17 mouse cellular contexts compared by ENCODE assay signal in genomic region chr11:112860797-112861196, GRCm38 (mm10).
DNase-seq lines count a peak whose midpoint lies in the region; ATAC-seq lines count a peak whose summit lies in the region.
"Had no signal": no experiment of that assay in that cellular context is flagged by ENCODE, and none has a peak within 500 bp of the region (broad histone marks: within the 10 kb centered on the region; RNA-seq: fewer than 3 reads in every experiment).

No protein-coding gene starts in this region.

- no peak overlapping the region for H3K4me3 ChIP-seq in hindbrain, embryonic 12.5 days
- H3K4me3 ChIP-seq in midbrain, embryonic 14.5 days (replicated peaks; ENCODE audit: low read depth, low read length): no peak overlapping the region
- no peak overlapping the region for H3K4me3 ChIP-seq in intestine, embryonic 15.5 days (replicated peaks)
- H3K4me3 ChIP-seq: embryonic facial prominence, embryonic 15.5 days; heart, embryonic 13.5 days; limb, embryonic 15.5 days had no signal

- H3K9ac ChIP-seq in hindbrain, embryonic 12.5 days: no peak overlapping the region
- H3K9ac ChIP-seq in midbrain, embryonic 14.5 days (replicated peaks; ENCODE audit: low read length): peak overlapping the region; percentile 9; the same call in 1 of the 2 replicates
- H3K9ac ChIP-seq in intestine, embryonic 15.5 days: no peak overlapping the region
- H3K9ac ChIP-seq: embryonic facial prominence, embryonic 15.5 days; heart, embryonic 13.5 days; limb, embryonic 15.5 days had no signal

- peaks cover 3% of the 10 kb centered on the region; the same call in 1 of the 2 replicates for H3K27me3 ChIP-seq in hindbrain, embryonic 12.5 days
- no peaks in the 10 kb centered on the region for H3K27me3 ChIP-seq in midbrain, embryonic 14.5 days (ENCODE audit: control insufficient read depth, insufficient read depth, low read length)
- no peaks in the 10 kb centered on the region for H3K27me3 ChIP-seq in intestine, embryonic 15.5 days (replicated peaks)
- H3K27me3 ChIP-seq: embryonic facial prominence, embryonic 15.5 days; limb, embryonic 15.5 days had no signal

- peak overlapping the region; percentile 69 for H3K27ac ChIP-seq in hindbrain, embryonic 12.5 days
- peak overlapping the region; percentile 38 for H3K27ac ChIP-seq in midbrain, embryonic 14.5 days (replicated peaks; ENCODE audit: low read depth, low read length)
- no peak overlapping the region for H3K27ac ChIP-seq in intestine, embryonic 15.5 days
- H3K27ac ChIP-seq: embryonic facial prominence, embryonic 15.5 days; heart, embryonic 13.5 days; limb, embryonic 15.5 days; stomach, postnatal 0 days had no signal

- peak; percentile 95 for ATAC-seq in hindbrain, embryonic 12.5 days (ENCODE audit: low FRiP score)
- ATAC-seq in midbrain, embryonic 14.5 days (ENCODE audit: low FRiP score, low TSS enrichment): peak; percentile 82
- ATAC-seq in intestine, embryonic 15.5 days: no peak
- ATAC-seq: activated CD4-positive, CD25-positive, alpha-beta regulatory T cell, adult 4 months; intestine, postnatal 0 days; lung, postnatal 0 days had no signal

- 8% methylated on average over 11 of the region's 11 CpGs for WGBS in hindbrain, embryonic 12.5 days
- 5% methylated on average over 11 of the region's 11 CpGs for WGBS in midbrain, embryonic 14.5 days
- WGBS in intestine, embryonic 15.5 days: 44% methylated on average over 11 of the region's 11 CpGs

- H3K36me3 ChIP-seq in hindbrain, embryonic 12.5 days: no peaks in the 10 kb centered on the region
- H3K36me3 ChIP-seq in midbrain, embryonic 14.5 days (ENCODE audit: control insufficient read depth, insufficient read depth, low read length): no peaks in the 10 kb centered on the region
- no peaks in the 10 kb centered on the region for H3K36me3 ChIP-seq in intestine, embryonic 15.5 days
- H3K36me3 ChIP-seq: embryonic facial prominence, embryonic 15.5 days; heart, embryonic 13.5 days; limb, embryonic 15.5 days had no signal

- H3K4me2 ChIP-seq in hindbrain, embryonic 12.5 days (replicated peaks): peak overlapping the region; percentile 15
- H3K4me2 ChIP-seq in midbrain, embryonic 14.5 days (ENCODE audit: low read length): peak overlapping the region; percentile 5; the same call in 1 of the 2 replicates
- H3K4me2 ChIP-seq in intestine, embryonic 15.5 days (replicated peaks): no peak overlapping the region
- H3K4me2 ChIP-seq: embryonic facial prominence, embryonic 15.5 days; heart, embryonic 13.5 days; limb, embryonic 15.5 days had no signal

- peaks cover 26% of the 10 kb centered on the region for H3K4me1 ChIP-seq in hindbrain, embryonic 12.5 days
- H3K4me1 ChIP-seq in midbrain, embryonic 14.5 days (ENCODE audit: control insufficient read depth, insufficient read depth, low read length): peaks cover 13% of the 10 kb centered on the region
- H3K4me1 ChIP-seq in intestine, embryonic 15.5 days (replicated peaks): no peaks in the 10 kb centered on the region
- H3K4me1 ChIP-seq: embryonic facial prominence, embryonic 15.5 days; heart, embryonic 13.5 days had no signal

- peak; percentile 35 to 41 for DNase-seq in right cerebral cortex, postnatal 10 days (ENCODE audit: low spot score in 2 of 2)
- DNase-seq in right cerebral cortex, postnatal 14 days: no peak
- DNase-seq in midbrain, embryonic 14.5 days: peak; percentile 75
- DNase-seq in kidney, adult 11 months: no peak
- no peak for DNase-seq in adrenal gland, postnatal 10 days
- DNase-seq in thymus, postnatal 25 days: no peak
- DNase-seq: B cell, adult 2 months; right cerebral cortex, adult 18-20 months had no signal

- 0 out of 2 replicates have a peak, but pooled peaks cover 3% of the 10 kb centered on the region for H3K9me3 ChIP-seq in hindbrain, embryonic 12.5 days (replicated peaks)
- H3K9me3 ChIP-seq in midbrain, embryonic 14.5 days (ENCODE audit: control insufficient read depth, low read length): 0 out of 2 replicates have a peak, but pooled peaks cover 6% of the 10 kb centered on the region
- H3K9me3 ChIP-seq in intestine, embryonic 15.5 days: no peaks in the 10 kb centered on the region
- H3K9me3 ChIP-seq: embryonic facial prominence, embryonic 15.5 days; limb, embryonic 15.5 days had no signal

Comparison
In these comparisons a context has a peak if more than half of its experiments do, and no peak if none do; other contexts are left out.
1. DNase-seq: peak in right cerebral cortex, postnatal 10 days (2 of 2) and midbrain, embryonic 14.5 days (single experiment); none in right cerebral cortex, postnatal 14 days (single experiment), kidney, adult 11 months (single experiment), adrenal gland, postnatal 10 days (single experiment) and thymus, postnatal 25 days (single experiment).